Mouse (Mus musculus): ENCODE data around the gene Amz1.

Amz1 gene

DNA sequence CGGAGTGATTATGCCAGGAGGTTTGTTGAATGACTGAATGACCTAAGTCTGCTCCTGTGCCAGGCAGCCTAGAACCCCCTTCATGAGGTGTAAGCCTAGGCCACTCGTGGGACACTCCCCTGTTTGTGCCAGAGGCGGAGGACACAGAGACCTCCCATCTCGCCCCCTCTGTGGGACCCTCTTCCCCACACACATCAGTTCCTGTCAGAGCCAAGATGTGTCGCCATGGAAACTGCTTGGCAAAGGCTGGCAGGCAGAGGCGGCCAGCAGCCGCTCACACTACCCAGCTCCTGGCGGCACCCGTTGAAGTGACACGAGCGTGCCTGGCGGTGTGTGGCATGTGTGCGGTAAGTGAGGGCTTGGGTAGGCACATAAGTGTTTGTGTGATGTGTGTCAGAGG lies at the start of gene Amz1:
Amz1 (plus strand) TSS at position 306 of the 400 bp plus-strand sequence.
- peaks cover 3% of the 10 kb centered on the region for H3K36me3 ChIP-seq (ENCODE audit: insufficient read depth, low read length)
- H3K9me3 ChIP-seq (ENCODE audit: low read length) = no peaks in the 10 kb centered on the region
- TF ChIP-seq NANOG (IDR thresholded peaks at IDR 0.05; ENCODE audit: borderline replicate concordance, low read length) = no peak
- no peak for TF ChIP-seq CTCF (conservative IDR thresholded peaks at IDR 0.05; ENCODE audit: low read length)
- TF ChIP-seq POU5F1 (IDR thresholded peaks at IDR 0.05; ENCODE audit: borderline replicate concordance, low read length) = no peak
- no peak within 1 kb of the TSS for H3K4me3 ChIP-seq (replicated peaks; ENCODE audit: low read length)
- peaks cover 26% of the 10 kb centered on the region for H3K27me3 ChIP-seq (ENCODE audit: insufficient read depth, low read length)
- H3K4me1 ChIP-seq (replicated peaks; ENCODE audit: low read depth, low read length) = peaks cover 17% of the 10 kb centered on the region

DNA sequence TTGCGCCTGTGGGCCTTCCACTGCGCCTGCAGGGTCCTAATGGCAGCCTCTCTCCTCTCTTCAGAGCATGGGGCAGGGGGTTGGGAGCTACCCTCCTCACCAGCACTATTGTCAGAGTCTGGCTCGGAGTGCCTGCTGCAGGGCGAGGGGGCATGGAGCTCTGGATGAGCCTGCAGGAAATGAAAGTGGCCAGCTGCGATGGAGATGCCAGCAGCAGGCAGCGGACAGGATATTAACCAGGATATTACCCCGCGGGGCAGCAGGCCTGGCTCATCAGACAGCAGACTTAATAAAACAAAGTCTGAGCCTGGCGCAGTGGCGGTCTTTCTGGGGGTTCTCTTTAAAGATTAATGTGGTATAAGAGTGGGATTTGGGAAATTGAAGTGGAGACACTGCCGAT lies 48.8 kb upstream of the Amz1 start:
- Histone ChIP-seq H3K4me1 (replicated peaks; ENCODE audit: low read depth, low read length) (peaks cover 29% of the 10 kb centered on the region), H3K27me3 (ENCODE audit: insufficient read depth, low read length) (no peaks in the 10 kb centered on the region), H3K9me3 (ENCODE audit: low read length) (no peaks in the 10 kb centered on the region), H3K36me3 (ENCODE audit: insufficient read depth, low read length) (peaks cover 63% of the 10 kb centered on the region), H3K4me3 (replicated peaks; ENCODE audit: low read length) (no peak overlapping the region)
- TF ChIP-seq CTCF (conservative IDR thresholded peaks at IDR 0.05; ENCODE audit: low read length) = no peak
- TF ChIP-seq NANOG (IDR thresholded peaks at IDR 0.05; ENCODE audit: borderline replicate concordance, low read length) = no peak
- TF ChIP-seq POU5F1 (IDR thresholded peaks at IDR 0.05; ENCODE audit: borderline replicate concordance, low read length) = no peak

- peaks cover 31% of the 10 kb centered on the region for H3K4me1 ChIP-seq (replicated peaks; ENCODE audit: low read depth, low read length)
- no peaks in the 10 kb centered on the region for H3K9me3 ChIP-seq (ENCODE audit: low read length)
- TF ChIP-seq POU5F1 (IDR thresholded peaks at IDR 0.05; ENCODE audit: borderline replicate concordance, low read length) = no peak
- no peak for TF ChIP-seq NANOG (IDR thresholded peaks at IDR 0.05; ENCODE audit: borderline replicate concordance, low read length)
- TF ChIP-seq CTCF (conservative IDR thresholded peaks at IDR 0.05; ENCODE audit: low read length) = no peak
- H3K4me3 ChIP-seq (replicated peaks; ENCODE audit: low read length) = no peak overlapping the region
- no peaks in the 10 kb centered on the region for H3K27me3 ChIP-seq (ENCODE audit: insufficient read depth, low read length)
- peaks cover 61% of the 10 kb centered on the region for H3K36me3 ChIP-seq (ENCODE audit: insufficient read depth, low read length)
Measured at GRCm38 (mm10) chr5:140675640-140676039, 48.3 kb upstream of the Amz1 start.

GRCm38 (mm10) chr5:140677137-140677536 lies 46.8 kb upstream of the Amz1 start:
- Histone ChIP-seq H3K27me3 (ENCODE audit: insufficient read depth, low read length) (no peaks in the 10 kb centered on the region), H3K36me3 (ENCODE audit: insufficient read depth, low read length) (peaks cover 56% of the 10 kb centered on the region)
- TF ChIP-seq NANOG (IDR thresholded peaks at IDR 0.05; ENCODE audit: borderline replicate concordance, low read length) (no peak), POU5F1 (IDR thresholded peaks at IDR 0.05; ENCODE audit: borderline replicate concordance, low read length) (no peak), CTCF (conservative IDR thresholded peaks at IDR 0.05; ENCODE audit: low read length) (no peak)

DNA sequence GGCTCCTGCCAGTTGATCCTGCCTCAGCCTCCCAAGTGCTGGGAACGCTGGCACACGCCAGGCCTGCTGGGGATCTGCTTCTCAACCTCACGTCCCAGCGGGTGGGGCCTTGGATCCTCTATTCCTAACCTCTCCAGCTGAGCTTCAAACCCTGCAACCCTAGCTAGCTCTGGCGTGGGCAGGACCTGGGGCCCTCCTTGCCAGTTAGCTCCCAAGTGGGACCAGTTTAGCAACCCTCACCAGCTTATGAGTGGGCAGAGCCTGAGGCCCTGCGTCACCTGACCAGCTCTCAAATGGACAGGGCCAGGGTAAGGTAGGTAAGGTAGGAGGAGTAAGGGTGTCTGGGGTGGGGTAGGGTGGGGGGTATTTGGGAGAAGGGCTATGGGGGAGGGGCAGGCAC lies 43.9 kb upstream of the Amz1 start:
- Histone ChIP-seq H3K36me3 (ENCODE audit: insufficient read depth, low read length) (peaks cover 60% of the 10 kb centered on the region), H3K27me3 (ENCODE audit: insufficient read depth, low read length) (no peaks in the 10 kb centered on the region), H3K9me3 (ENCODE audit: low read length) (peaks cover 6% of the 10 kb centered on the region; the same call in 1 of the 2 replicates), H3K4me1 (replicated peaks; ENCODE audit: low read depth, low read length) (peaks cover 31% of the 10 kb centered on the region), H3K4me3 (replicated peaks; ENCODE audit: low read length) (no peak overlapping the region)
- no peak for TF ChIP-seq CTCF (conservative IDR thresholded peaks at IDR 0.05; ENCODE audit: low read length)
- no peak for TF ChIP-seq NANOG (IDR thresholded peaks at IDR 0.05; ENCODE audit: borderline replicate concordance, low read length)
- no peak for TF ChIP-seq POU5F1 (IDR thresholded peaks at IDR 0.05; ENCODE audit: borderline replicate concordance, low read length)

More at GRCm38 (mm10) chr5:140677137-140677536, 46.8 kb upstream of the Amz1 start:
- no peak overlapping the region for H3K4me3 ChIP-seq (replicated peaks; ENCODE audit: low read length)
- peaks cover 39% of the 10 kb centered on the region for H3K4me1 ChIP-seq (replicated peaks; ENCODE audit: low read depth, low read length)
- H3K9me3 ChIP-seq (ENCODE audit: low read length) = peaks cover 6% of the 10 kb centered on the region; the same call in 1 of the 2 replicates

DNA sequence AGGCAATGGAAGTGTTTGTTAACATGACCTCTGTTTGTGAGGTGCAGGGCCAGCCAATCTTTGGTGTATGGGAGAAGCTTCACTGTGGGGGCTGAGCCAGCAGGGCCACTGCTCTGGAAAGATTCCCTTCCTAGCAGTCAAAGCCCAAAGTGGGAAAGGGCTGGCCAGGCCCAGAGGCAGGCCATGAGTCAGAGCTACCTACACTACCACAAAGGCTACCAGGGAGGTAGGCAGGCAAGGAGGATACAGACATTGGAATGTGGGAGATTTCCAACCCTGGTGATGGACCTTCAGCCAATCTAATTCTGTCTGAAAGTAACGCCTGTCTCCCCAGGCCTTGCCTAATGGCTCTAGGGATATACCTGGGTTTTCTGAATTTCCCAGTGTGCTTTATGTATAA lies 43.0 kb upstream of the Amz1 start:
- peaks cover 6% of the 10 kb centered on the region; the same call in 1 of the 2 replicates for H3K9me3 ChIP-seq (ENCODE audit: low read length)
- H3K4me1 ChIP-seq (replicated peaks; ENCODE audit: low read depth, low read length) = peaks cover 25% of the 10 kb centered on the region
- TF ChIP-seq CTCF (conservative IDR thresholded peaks at IDR 0.05; ENCODE audit: low read length) (no peak), POU5F1 (IDR thresholded peaks at IDR 0.05; ENCODE audit: borderline replicate concordance, low read length) (no peak), NANOG (IDR thresholded peaks at IDR 0.05; ENCODE audit: borderline replicate concordance, low read length) (no peak)
- H3K36me3 ChIP-seq (ENCODE audit: insufficient read depth, low read length) = peaks cover 56% of the 10 kb centered on the region
- no peaks in the 10 kb centered on the region for H3K27me3 ChIP-seq (ENCODE audit: insufficient read depth, low read length)
- no peak overlapping the region for H3K4me3 ChIP-seq (replicated peaks; ENCODE audit: low read length)

- TF ChIP-seq NANOG (IDR thresholded peaks at IDR 0.05; ENCODE audit: borderline replicate concordance, low read length) (no peak), CTCF (conservative IDR thresholded peaks at IDR 0.05; ENCODE audit: low read length) (no peak), POU5F1 (IDR thresholded peaks at IDR 0.05; ENCODE audit: borderline replicate concordance, low read length) (no peak)
- H3K36me3 ChIP-seq (ENCODE audit: insufficient read depth, low read length) = peaks cover 55% of the 10 kb centered on the region
Measured at GRCm38 (mm10) chr5:140682113-140682512, 41.8 kb upstream of the Amz1 start.

DNA sequence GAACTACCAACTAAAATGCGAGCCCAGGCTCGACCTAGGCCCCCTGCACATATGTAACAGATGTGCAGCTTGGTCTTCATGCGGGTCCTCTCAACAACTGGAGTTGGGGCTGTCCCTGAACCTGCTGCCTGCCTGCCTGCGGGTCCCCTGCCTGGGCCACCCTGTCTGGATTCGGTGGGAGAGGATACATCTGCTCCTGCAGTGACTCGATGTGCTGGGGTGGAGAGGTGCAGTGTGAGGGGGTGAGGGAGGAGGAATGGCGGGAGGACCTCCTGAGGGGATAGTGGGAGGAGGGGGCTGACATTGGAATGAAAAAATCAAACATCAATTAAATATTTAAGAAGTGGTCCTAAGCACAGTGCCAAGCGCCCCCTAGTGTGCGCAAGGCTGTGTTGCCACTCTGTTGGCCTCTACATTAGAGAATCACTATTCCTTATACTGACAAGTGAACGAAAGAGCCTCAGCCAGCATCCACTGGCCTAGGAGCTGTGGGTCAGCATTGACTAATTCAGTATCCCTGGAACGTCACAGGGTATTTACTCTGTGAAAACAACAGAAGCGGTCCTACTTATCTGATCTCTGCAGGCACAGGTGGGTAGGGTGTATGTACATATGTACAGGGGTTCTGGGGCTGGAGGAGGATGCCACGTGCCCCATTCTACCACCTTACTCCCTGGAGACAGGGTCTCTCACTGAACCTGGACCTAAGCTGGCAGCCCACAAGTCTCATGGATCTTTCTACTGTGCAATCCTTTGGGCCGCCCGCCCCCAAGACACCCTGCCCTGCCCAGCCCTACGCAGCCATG lies 39.4 kb upstream of the Amz1 start:
- Histone ChIP-seq H3K9me3 (ENCODE audit: low read length) (peaks cover 6% of the 10 kb centered on the region; the same call in 1 of the 2 replicates), H3K36me3 (ENCODE audit: insufficient read depth, low read length) (peaks cover 51% of the 10 kb centered on the region), H3K27me3 (ENCODE audit: insufficient read depth, low read length) (no peaks in the 10 kb centered on the region), H3K4me1 (replicated peaks; ENCODE audit: low read depth, low read length) (peaks cover 36% of the 10 kb centered on the region), H3K4me3 (replicated peaks; ENCODE audit: low read length) (no peak overlapping the region)
- TF ChIP-seq NANOG (IDR thresholded peaks at IDR 0.05; ENCODE audit: borderline replicate concordance, low read length) (no peak), CTCF (conservative IDR thresholded peaks at IDR 0.05; ENCODE audit: low read length) (peak; percentile 77)

More at GRCm38 (mm10) chr5:140682113-140682512, 41.8 kb upstream of the Amz1 start:
- H3K4me3 ChIP-seq (replicated peaks; ENCODE audit: low read length) = no peak overlapping the region
- H3K27me3 ChIP-seq (ENCODE audit: insufficient read depth, low read length) = no peaks in the 10 kb centered on the region
- peaks cover 6% of the 10 kb centered on the region; the same call in 1 of the 2 replicates for H3K9me3 ChIP-seq (ENCODE audit: low read length)
- H3K4me1 ChIP-seq (replicated peaks; ENCODE audit: low read depth, low read length) = peaks cover 24% of the 10 kb centered on the region

Measured in E14TG2a.4 (cell line).